Mouse (Mus musculus): ENCODE measurements at regions not wholly inside any gene's neighbourhood (a gene's known extent, or its start where the extent isn't known, plus 50 kb on each side); places are given as distances from the start of the nearest gene placed in this dataset.

DNA sequence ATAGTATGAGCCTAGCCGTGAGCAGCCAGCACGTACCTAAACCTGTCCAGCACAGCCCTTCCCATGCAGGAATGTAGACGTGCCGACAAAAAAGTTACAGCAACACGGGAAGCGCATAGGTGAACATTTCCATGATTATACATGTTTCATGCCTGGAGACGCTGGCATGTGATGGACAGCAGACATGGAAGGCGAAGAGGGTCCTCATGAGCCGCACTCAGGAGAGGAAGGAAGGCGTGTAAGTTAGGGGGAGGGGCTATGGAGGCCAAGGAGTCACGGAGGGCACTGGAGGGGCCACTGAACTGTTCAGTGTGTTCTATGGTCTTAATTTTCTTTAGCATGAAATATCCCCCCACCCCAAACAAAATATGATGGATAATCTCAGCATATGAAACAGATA is 257.2 kb downstream of the Cog6 start:
- TF ChIP-seq GATA1 (IDR thresholded peaks at IDR 0.05; ENCODE audit: borderline replicate concordance, low read length) = no peak
- no peak for TF ChIP-seq FLI1 (IDR thresholded peaks at IDR 0.05; ENCODE audit: low read length)

Data from megakaryocyte, embryonic 14.5 days (primary cell).